Mouse (Mus musculus): ENCODE measurements around the gene Tk1. TPM values are rescaled to one million over a fixed set of nuclear protein-coding genes. Genes with fewer than 3 reads are reported as not detected.
"Not testable (repeated sequence)": the region's sequence is repeated elsewhere in the genome, so short reads cannot be mapped to it uniquely, and the experiment has no call there.

Gene Tk1
- total RNA-seq, 2 experiments from 2014 or later: 0.60 to 0.94 TPM

- intact Hi-C loops (cut with DNase I): no loop called here
- no peak for DNase-seq (ENCODE audit: low spot score in 2 of 2)
These were observed 27.7 kb downstream of the Tk1 start for GRCm38 (mm10) chr11:117798160-117798541.

- DNase-seq (ENCODE audit: low spot score in 2 of 2): no peak
These were observed 28.3 kb downstream of the Tk1 start, which contains the start of gene 6030468B19Rik for GRCm38 (mm10) chr11:117797511-117798159. Gene 6030468B19Rik, plus strand, starts transcription at chr11:117797660.

GRCm38 (mm10) chr11:117796954-117797353 is 28.9 kb downstream of the Tk1 start:
- no peak for DNase-seq (ENCODE audit: low spot score in 2 of 2)
- intact Hi-C loops (cut with DNase I): no loop called here

More at GRCm38 (mm10) chr11:117797511-117798159, 28.3 kb downstream of the Tk1 start, which contains the start of gene 6030468B19Rik:
- intact Hi-C loops (cut with DNase I): no loop called here

GRCm38 (mm10) chr11:117794035-117794551 is 31.8 kb downstream of the Tk1 start:
- intact Hi-C loops (cut with DNase I): no loop called here
- DNase-seq (ENCODE audit: low spot score in 2 of 2): no peak

GRCm38 (mm10) chr11:117792281-117792888 is 33.5 kb downstream of the Tk1 start:
- DNase-seq (ENCODE audit: low spot score in 2 of 2): no peak
- intact Hi-C loops (cut with DNase I): no loop called here

- intact Hi-C loops (cut with DNase I): no loop called here
- no peak for DNase-seq (ENCODE audit: low spot score in 2 of 2)
These were observed 34.5 kb downstream of the Tk1 start for GRCm38 (mm10) chr11:117791441-117791761.

- DNase-seq (ENCODE audit: low spot score in 2 of 2): no peak
- intact Hi-C loops (cut with DNase I): loop anchor here (1.0 kb wide), 1 partner anchor 33 kb away; no protein-coding TSS in a partner anchor
These were observed 35.0 kb downstream of the Tk1 start for GRCm38 (mm10) chr11:117790703-117791440.

- DNase-seq (ENCODE audit: low spot score in 2 of 2): peak in 1 of 2 experiments; percentile 66
These were observed 35.6 kb downstream of the Tk1 start for GRCm38 (mm10) chr11:117790286-117790685.

GRCm38 (mm10) chr11:117788481-117788880 is 37.4 kb downstream of the Tk1 start:
- DNase-seq (ENCODE audit: low spot score in 2 of 2); intact Hi-C loops (cut with DNase I): not testable (repeated sequence)

More at GRCm38 (mm10) chr11:117790286-117790685, 35.6 kb downstream of the Tk1 start:
- intact Hi-C loops (cut with DNase I): loop anchor here (1.0 kb wide), 1 partner anchor 34 kb away; no protein-coding TSS in a partner anchor

GRCm38 (mm10) chr11:117786294-117786693 is 39.6 kb downstream of the Tk1 start:
- intact Hi-C loops (cut with DNase I): loop anchor here (2.0 kb wide), 1 partner anchor 77 kb away; no protein-coding TSS in a partner anchor
- DNase-seq (ENCODE audit: low spot score in 2 of 2): peak in 1 of 2 experiments; percentile 65

GRCm38 (mm10) chr11:117783683-117784309 is 42.1 kb downstream of the Tk1 start:
- intact Hi-C loops (cut with DNase I): no loop called here

GRCm38 (mm10) chr11:117783089-117783488 is 42.8 kb downstream of the Tk1 start:
- intact Hi-C loops (cut with DNase I): no loop called here
- no peak for DNase-seq (ENCODE audit: low spot score in 2 of 2)

More at GRCm38 (mm10) chr11:117783683-117784309, 42.1 kb downstream of the Tk1 start:
- no peak for DNase-seq (ENCODE audit: low spot score in 2 of 2)

- no peak for DNase-seq (ENCODE audit: low spot score in 2 of 2)
- intact Hi-C loops (cut with DNase I): no loop called here
These were observed 43.2 kb downstream of the Tk1 start for GRCm38 (mm10) chr11:117782705-117783034.

GRCm38 (mm10) chr11:117781993-117782704 is 43.7 kb downstream of the Tk1 start, which contains the start of the genes Tmc8 and Tmc6:
Gene Tmc8, plus strand, starts transcription at chr11:117782076.
Gene Tmc6, minus strand, starts transcription at chr11:117782198.
- intact Hi-C loops (cut with DNase I): no loop called here
- no peak for DNase-seq (ENCODE audit: low spot score in 2 of 2)

GRCm38 (mm10) chr11:117781199-117781821 is 44.6 kb downstream of the Tk1 start:
- intact Hi-C loops (cut with DNase I): no loop called here
- DNase-seq (ENCODE audit: low spot score in 2 of 2): no peak

- DNase-seq (ENCODE audit: low spot score in 2 of 2): no peak
- intact Hi-C loops (cut with DNase I): no loop called here
These were observed 45.2 kb downstream of the Tk1 start for GRCm38 (mm10) chr11:117780582-117781111.

- intact Hi-C loops (cut with DNase I): no loop called here
- no peak for DNase-seq (ENCODE audit: low spot score in 2 of 2)
These were observed 45.7 kb downstream of the Tk1 start for GRCm38 (mm10) chr11:117780199-117780515.

GRCm38 (mm10) chr11:117779434-117780198 is 46.3 kb downstream of the Tk1 start:
- DNase-seq (ENCODE audit: low spot score in 2 of 2): no peak
- intact Hi-C loops (cut with DNase I): no loop called here

Measured in left cerebral cortex, postnatal 25 days (tissue).